ENCODE assay signal across 16 mouse cellular contexts in genomic region chr13:108596938-108597337, GRCm38 (mm10).
DNase-seq lines count a peak whose midpoint lies in the region; ATAC-seq lines count a peak whose summit lies in the region.
"Had no signal": no experiment of that assay in that cellular context is flagged by ENCODE, and none has a peak within 500 bp of the region (broad histone marks: within the 10 kb centered on the region; RNA-seq: fewer than 3 reads in every experiment).

No protein-coding gene starts in this region.

- intact Hi-C loops in heart, postnatal 10 days (cut with DNase I), result no loop called here

- ATAC-seq in CD4-positive, CD25-positive, alpha-beta regulatory T cell, adult 4 months, result peak; percentile 60
- ATAC-seq: forebrain, embryonic 13.5 days; forebrain, postnatal 0 days; hindbrain, postnatal 0 days had no signal

- DNase-seq in thymus, postnatal 0 days (ENCODE audit: low spot score), result peak; percentile 29
- no peak for DNase-seq in thymus, postnatal 25 days
- peak; percentile 19 for DNase-seq in induced T-regulatory cell, adult 2 months (ENCODE audit: low read depth)
- DNase-seq in kidney, postnatal 4 days, result no peak
- no peak for DNase-seq in heart, postnatal 10 days
- DNase-seq in adrenal gland, adult 8-10 months, result no peak
- DNase-seq: adrenal gland, adult 2 months; adrenal gland, postnatal 36 days; cerebellum, adult 2 months; cerebellum, postnatal 10 days; forebrain, postnatal 0 days; gastrocnemius, postnatal 14 days; heart, postnatal 36 days had no signal

Comparison
In these comparisons a context has a peak if more than half of its experiments do, and no peak if none do; other contexts are left out.
1. DNase-seq: peak in thymus, postnatal 0 days (single experiment) and induced T-regulatory cell, adult 2 months (single experiment); none in thymus, postnatal 25 days (single experiment), kidney, postnatal 4 days (0 of 2), heart, postnatal 10 days (0 of 2) and adrenal gland, adult 8-10 months (single experiment).